Mouse (Mus musculus) MEL (cell line): ENCODE measurements around the gene Orc1. TPM values are rescaled to one million over a fixed set of nuclear protein-coding genes. Genes with fewer than 3 reads are reported as not detected.

Experiments used
- DNase-seq: peaks from one replicate; pipeline ENCODE4 v3.0.0; 2011; ENCODE audit warnings: low read depth, low spot score
- H3K27ac ChIP-seq: 2 replicates; pipeline ENCODE4 v1.5.1; 2012; ENCODE audit warnings: low read depth, mild to moderate bottlenecking, control low read depth, low read length, moderate library complexity; ENCODE audit not compliant: control insufficient read depth
- H3K27me3 ChIP-seq, 2 experiments: fragments of 150-350 bp in 1 of 2; sonication (generic) in 1 of 2; 2 replicates each; pipeline ENCODE4 v1.6.1; 2012; ENCODE audit warnings: low read length in 2 of 2, mild to moderate bottlenecking in 2 of 2, improper control_type of control experiment in 1 of 2, moderate library complexity in 1 of 2; ENCODE audit not compliant: insufficient read depth in 2 of 2, control insufficient read depth in 1 of 2
- H3K36me3 ChIP-seq, 2 experiments: 2 replicates each; pipeline ENCODE4 v1.6.1; 2012 to 2014; ENCODE audit warnings: low read length in 2 of 2, improper control_type of control experiment in 1 of 2, inconsistent platforms in 1 of 2, mild to moderate bottlenecking in 1 of 2; ENCODE audit not compliant: insufficient read depth in 2 of 2, control insufficient read depth in 1 of 2
- H3K4me1 ChIP-seq, 2 experiments: fragments of 150-350 bp in 1 of 2; sonication (generic) in 1 of 2; 2 replicates each; pipeline ENCODE4 v1.6.1; 2012; ENCODE audit warnings: low read length in 2 of 2, improper control_type of control experiment in 1 of 2, mild to moderate bottlenecking in 1 of 2; ENCODE audit not compliant: insufficient read depth in 2 of 2, control insufficient read depth in 1 of 2
- H3K4me3 ChIP-seq, 2 experiments: fragments of 150-350 bp in 1 of 2; sonication (generic) in 1 of 2; 2 replicates each; pipeline ENCODE4 v1.5.1; 2012; ENCODE audit warnings: low read depth in 2 of 2, low read length in 2 of 2, mild to moderate bottlenecking in 2 of 2, moderate library complexity in 2 of 2, control low read depth in 1 of 2, improper control_type of control experiment in 1 of 2; ENCODE audit not compliant: control insufficient read depth in 1 of 2, insufficient read depth in 1 of 2
- H3K79me2 ChIP-seq: 2 replicates; pipeline ENCODE4 v1.6.1; 2012; ENCODE audit warnings: mild to moderate bottlenecking, low read length, moderate library complexity; ENCODE audit not compliant: control insufficient read depth, poor library complexity, insufficient read depth
- H3K9ac ChIP-seq: 2 replicates; pipeline ENCODE4 v1.6.1; 2012; ENCODE audit warnings: low read depth, mild to moderate bottlenecking, control low read depth, low read length, moderate library complexity; ENCODE audit not compliant: control insufficient read depth, poor library complexity, severe bottlenecking
- H3K9me3 ChIP-seq: fragments of 150-350 bp; sonication (generic); replicated peaks from 2 replicates; pipeline ENCODE4 v1.6.1; 2012; ENCODE audit warnings: mild to moderate bottlenecking, low read length, improper control_type of control experiment, moderate library complexity; ENCODE audit not compliant: insufficient read depth
- BHLHE40 ChIP-seq: IDR thresholded peaks from 2 replicates; pipeline ENCODE4 v1.6.1; 2012; ENCODE audit warnings: low read depth, mild to moderate bottlenecking, inconsistent platforms, low read length, improper control_type of control experiment, borderline replicate concordance
- CTCF ChIP-seq, 3 experiments: IDR thresholded peaks in 2 of 3; conservative IDR thresholded peaks in 1 of 3; 2 replicates each; pipeline ENCODE4 v1.5.1; 2011 to 2012; ENCODE audit warnings: low read length in 3 of 3, low read depth in 2 of 3, mild to moderate bottlenecking in 2 of 3, improper control_type of control experiment in 1 of 3, inconsistent platforms in 1 of 3, mixed read lengths in 1 of 3, moderate library complexity in 1 of 3; ENCODE audit not compliant: control insufficient read depth in 1 of 3, insufficient read depth in 1 of 3, poor library complexity in 1 of 3, severe bottlenecking in 1 of 3
- ELF1 ChIP-seq: IDR thresholded peaks from 2 replicates; pipeline ENCODE4 v1.6.1; 2014; ENCODE audit warnings: low read depth, mild to moderate bottlenecking, inconsistent platforms, low read length, improper control_type of control experiment, moderate library complexity
- ETS1 ChIP-seq: IDR thresholded peaks from 2 replicates; pipeline ENCODE4 v1.6.1; 2012; ENCODE audit warnings: low read depth, mild to moderate bottlenecking, inconsistent platforms, low read length, improper control_type of control experiment, moderate library complexity
- GABPA ChIP-seq: IDR thresholded peaks from 2 replicates; pipeline ENCODE4 v1.6.1; 2012; ENCODE audit warnings: low read depth, mild to moderate bottlenecking, inconsistent platforms, low read length, improper control_type of control experiment, moderate library complexity
- GATA1 ChIP-seq: IDR thresholded peaks from 2 replicates; pipeline ENCODE4 v1.6.1; 2011; ENCODE audit warnings: low read depth, low read length, improper control_type of control experiment
- HCFC1 ChIP-seq: IDR thresholded peaks from 2 replicates; pipeline ENCODE4 v1.6.1; 2012; ENCODE audit warnings: low read depth, mild to moderate bottlenecking, inconsistent platforms, low read length, improper control_type of control experiment, moderate library complexity
- JUND ChIP-seq: IDR thresholded peaks from 2 replicates; pipeline ENCODE4 v1.6.1; 2011; ENCODE audit warnings: low read depth, mild to moderate bottlenecking, improper control_type of control experiment, low read length
- KAT2A ChIP-seq: conservative IDR thresholded peaks from 2 replicates; pipeline ENCODE4 v1.6.1; 2012; ENCODE audit warnings: low read depth, low read length, improper control_type of control experiment, inconsistent platforms
- MAFK ChIP-seq: IDR thresholded peaks from 2 replicates; pipeline ENCODE4 v1.6.1; 2011; ENCODE audit warnings: low read depth, mild to moderate bottlenecking, low read length, improper control_type of control experiment, borderline replicate concordance
- MAZ ChIP-seq: IDR thresholded peaks from 2 replicates; pipeline ENCODE4 v1.6.1; 2012; ENCODE audit warnings: low read depth, mild to moderate bottlenecking, inconsistent platforms, low read length, improper control_type of control experiment
- MEF2A ChIP-seq: IDR thresholded peaks from 2 replicates; pipeline ENCODE4 v1.6.1; 2014; ENCODE audit warnings: low read depth, mild to moderate bottlenecking, inconsistent platforms, low read length, improper control_type of control experiment; ENCODE audit not compliant: poor library complexity, insufficient replicate concordance, severe bottlenecking; ENCODE audit errors: extremely low read depth
- MXI1 ChIP-seq: IDR thresholded peaks from 2 replicates; pipeline ENCODE4 v1.6.1; 2011; ENCODE audit warnings: mild to moderate bottlenecking, low read depth, low read length, improper control_type of control experiment
- MYB ChIP-seq: IDR thresholded peaks from 2 replicates; pipeline ENCODE4 v1.6.1; 2011; ENCODE audit warnings: mild to moderate bottlenecking, low read depth, low read length, improper control_type of control experiment
- MYC ChIP-seq: IDR thresholded peaks from 2 replicates; pipeline ENCODE4 v1.6.1; 2011; ENCODE audit warnings: low read depth, mild to moderate bottlenecking, low read length, improper control_type of control experiment, moderate library complexity
- POLR2AphosphoS5 ChIP-seq: IDR thresholded peaks from 2 replicates; pipeline ENCODE4 v1.6.1; 2012; ENCODE audit warnings: low read depth, borderline replicate concordance, mild to moderate bottlenecking, inconsistent platforms, low read length, moderate library complexity, mixed read lengths
- TAL1 ChIP-seq: IDR thresholded peaks from 2 replicates; pipeline ENCODE4 v1.6.1; 2012; ENCODE audit warnings: mild to moderate bottlenecking, inconsistent platforms, low read length, moderate library complexity, mixed read lengths
- TCF12 ChIP-seq: IDR thresholded peaks from 2 replicates; pipeline ENCODE4 v1.6.1; 2014; ENCODE audit warnings: low read depth, mild to moderate bottlenecking, inconsistent platforms, low read length, improper control_type of control experiment, moderate library complexity
- UBTF ChIP-seq: IDR thresholded peaks from 2 replicates; pipeline ENCODE4 v1.6.1; 2012; ENCODE audit warnings: low read depth, mild to moderate bottlenecking, inconsistent platforms, low read length, improper control_type of control experiment, moderate library complexity, borderline replicate concordance; ENCODE audit not compliant: insufficient read depth
- USF1 ChIP-seq: IDR thresholded peaks from 2 replicates; pipeline ENCODE4 v1.6.1; 2014; ENCODE audit warnings: low read depth, mild to moderate bottlenecking, inconsistent platforms, low read length, improper control_type of control experiment, moderate library complexity
- USF2 ChIP-seq, 2 experiments: IDR thresholded peaks; 2 replicates each; pipeline ENCODE4 v1.6.1; 2011 to 2012; ENCODE audit warnings: improper control_type of control experiment in 2 of 2, low read length in 2 of 2, borderline replicate concordance in 1 of 2, inconsistent platforms in 1 of 2, low read depth in 1 of 2, mild to moderate bottlenecking in 1 of 2; ENCODE audit not compliant: insufficient read depth in 1 of 2
- ZC3H11A ChIP-seq: IDR thresholded peaks from 2 replicates; pipeline ENCODE4 v1.6.1; 2012; ENCODE audit warnings: low read depth, mild to moderate bottlenecking, inconsistent platforms, low read length, improper control_type of control experiment
- ZKSCAN1 ChIP-seq: IDR thresholded peaks from 2 replicates; pipeline ENCODE4 v1.6.1; 2012; ENCODE audit warnings: low read depth, mild to moderate bottlenecking, inconsistent platforms, low read length, improper control_type of control experiment, moderate library complexity
- polyA plus RNA-seq, 2 experiments: library from polyadenylated mRNA; stranded (reverse) in 1 of 2; unstranded in 1 of 2; fragments of >175 nt in 1 of 2; fragments of >200 nt in 1 of 2; gene quantifications; 2 replicates each; pipeline versions ENCODE4 v1.2.1 to v1.2.4; 2012; ENCODE audit warnings: low replicate concordance in 2 of 2, low read depth in 1 of 2; ENCODE audit not compliant: insufficient read length in 2 of 2, insufficient read depth in 1 of 2, missing spikeins in 1 of 2
- total RNA-seq: library from RNA; depleted of rRNA; stranded (reverse); fragments of 300-350 nt; gene quantifications from 2 replicates; pipeline ENCODE4 v1.2.3, GENCODE M21; 2012

Orc1 gene
- total and polyA plus RNA-seq, 3 experiments: 24.4 to 26.8 TPM; not detected in 1

- Histone ChIP-seq H3K4me1 (no peaks in the 10 kb centered on the region; a peak in 1 of 4 replicates), H3K27ac (no peak overlapping the region), H3K9ac (no peak overlapping the region), H3K4me3 (no peak overlapping the region), H3K9me3 (no peaks in the 10 kb centered on the region), H3K36me3 (peaks cover 2 to 8% of the 10 kb centered on the region in 2 experiments; a peak in 3 of 4 replicates), H3K27me3 (no peaks in the 10 kb centered on the region), H3K79me2 (no peaks in the 10 kb centered on the region)
- TF ChIP-seq TCF12 (no peak), ELF1 (no peak), BHLHE40 (no peak), ETS1 (no peak), MAZ (no peak), POLR2AphosphoS5 (no peak), MYC (no peak), MYB (no peak), CTCF (IDR thresholded peaks at IDR 0.05 in 2 of 3, conservative IDR thresholded peaks at IDR 0.05 in 1 of 3; ENCODE audit: control insufficient read depth in 1 of 3, insufficient read depth in 1 of 3, low read depth in 2 of 3, low read length in 3 of 3, poor library complexity in 1 of 3, severe bottlenecking in 1 of 3) (no peak), GABPA (no peak), KAT2A (no peak), MEF2A (no peak), UBTF (no peak), MAFK (no peak), USF2 (IDR thresholded peaks at IDR 0.05; ENCODE audit: borderline replicate concordance in 1 of 2, insufficient read depth in 1 of 2, low read depth in 1 of 2, low read length in 2 of 2) (no peak)
- DNase-seq: no peak
Measured at GRCm38 (mm10) chr4:108633703-108634102, 54.5 kb downstream of the Orc1 start.

DNA sequence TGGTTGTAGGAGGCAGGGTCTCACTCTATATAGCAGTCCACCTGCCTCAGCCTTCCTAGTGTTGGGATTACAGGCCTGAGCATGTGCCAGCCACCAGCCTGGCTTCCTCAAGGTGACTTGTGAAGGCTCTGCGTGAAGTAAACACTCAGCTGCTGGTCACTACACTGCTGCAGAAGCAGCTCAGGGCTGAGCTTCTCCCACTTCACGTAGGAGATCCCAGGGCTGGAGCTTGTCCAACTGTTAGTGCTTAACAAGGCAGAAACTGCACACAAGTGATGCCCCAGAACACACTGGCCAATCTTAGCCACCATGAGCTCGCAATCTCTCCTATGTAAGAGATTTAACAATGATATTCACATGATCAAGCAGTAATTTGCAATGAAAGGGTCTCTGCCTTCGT lies 55.5 kb downstream of the Orc1 start:
- Histone ChIP-seq H3K4me3 (no peak overlapping the region), H3K79me2 (no peaks in the 10 kb centered on the region), H3K9ac (no peak overlapping the region), H3K36me3 (peaks cover 2 to 8% of the 10 kb centered on the region in 2 experiments; a peak in 3 of 4 replicates), H3K4me1 (peaks cover 0 to 3% of the 10 kb centered on the region in 2 experiments; a peak in 2 of 4 replicates), H3K27ac (no peak overlapping the region), H3K9me3 (no peaks in the 10 kb centered on the region), H3K27me3 (no peaks in the 10 kb centered on the region)
- no peak for TF ChIP-seq ETS1
- no peak for TF ChIP-seq MEF2A
- TF ChIP-seq CTCF (IDR thresholded peaks at IDR 0.05 in 2 of 3, conservative IDR thresholded peaks at IDR 0.05 in 1 of 3; ENCODE audit: control insufficient read depth in 1 of 3, insufficient read depth in 1 of 3, low read depth in 2 of 3, low read length in 3 of 3, poor library complexity in 1 of 3, severe bottlenecking in 1 of 3): no peak
- TF ChIP-seq HCFC1: no peak
- no peak for TF ChIP-seq MXI1
- no peak for TF ChIP-seq GABPA
- TF ChIP-seq JUND: no peak
- TF ChIP-seq ZC3H11A: no peak
- no peak for TF ChIP-seq ZKSCAN1
- TF ChIP-seq GATA1: no peak
- no peak for TF ChIP-seq ELF1
- TF ChIP-seq TCF12: no peak
- TF ChIP-seq MYC: no peak
- no peak for TF ChIP-seq BHLHE40
- no peak for TF ChIP-seq USF1
- no peak for TF ChIP-seq TAL1
- TF ChIP-seq MYB: no peak
- no peak for DNase-seq
